Mouse (Mus musculus) duodenum, adult 2 months (tissue): Measurements from ENCODE around the gene Gm10135. TPM values are rescaled to one million over a fixed set of nuclear protein-coding genes. Genes with fewer than 3 reads are reported as not detected.

ENCODE experiments used
- polyA plus RNA-seq: library from polyadenylated mRNA; depleted of rRNA; stranded (reverse); fragments of >200 nt; gene quantifications from 2 replicates; pipeline ENCODE4 v1.2.3, GENCODE M21; 2012; ENCODE audit warnings: low replicate concordance; rRNA removed

The Gm10135 gene
- not detected in 2 replicates for polyA plus RNA-seq

GRCm38 (mm10) chr5:72974602-72975001 is at the start of gene Gm10135:
Gm10135 (minus strand) TSS chr5:72974702.

GRCm38 (mm10) chr5:73006784-73007581 is 32.5 kb upstream of the Gm10135 start, which contains the start of gene Slc10a4:
Slc10a4 (plus strand) TSS chr5:73006883.

Other genes starting within 250 kb of the Gm10135 start
- gene Txk, start 221.9 kb downstream of the Gm10135 start, polyA plus RNA-seq, result 0.14 and 0.15 TPM in 2 replicates
- gene Tec, start 106.2 kb downstream of the Gm10135 start, polyA plus RNA-seq, result 1.4 and 3.3 TPM in 2 replicates
- 9.6 and 12.1 TPM in 2 replicates for gene Slain2, start 60.4 kb downstream of the Gm10135 start, polyA plus RNA-seq
- 1.5 and 1.7 TPM in 2 replicates for gene Slc10a4, start 32.2 kb upstream of the Gm10135 start, polyA plus RNA-seq